Mouse (Mus musculus) lung, postnatal 0 days (tissue): ENCODE measurements at regions not wholly inside any gene's neighbourhood (a gene's known extent, or its start where the extent isn't known, plus 50 kb on each side); places are given as distances from the start of the nearest gene placed in this dataset.

ENCODE experiments used
- ATAC-seq: fragments of 200-750 bp; cut with Nextera tagmentation; 2 replicates; pipeline ENCODE4 v1.8.0; 2017; ENCODE audit warnings: moderate library complexity
- DNase-seq: peaks from one replicate; pipeline ENCODE4 v3.0.0-alpha.2; 2016; ENCODE audit warnings: low spot score
- H3K27ac ChIP-seq: fragments of 300-500 bp; sonication (generic); 2 replicates; pipeline ENCODE4 v1.5.1; 2014; ENCODE audit warnings: antibody characterized with exemption, mild to moderate bottlenecking, low read length, mixed read lengths
- H3K27me3 ChIP-seq: fragments of 300-500 bp; sonication (generic); replicated peaks from 2 replicates; pipeline ENCODE4 v1.6.1; 2014; ENCODE audit warnings: low read length, mixed read lengths; ENCODE audit not compliant: insufficient read depth
- H3K36me3 ChIP-seq: fragments of 300-500 bp; sonication (generic); 2 replicates; pipeline ENCODE4 v1.6.1; 2014; ENCODE audit warnings: low read length, mixed read lengths; ENCODE audit not compliant: insufficient read depth
- H3K4me1 ChIP-seq: fragments of 300-500 bp; sonication (generic); 2 replicates; pipeline ENCODE4 v1.6.1; 2014; ENCODE audit warnings: antibody characterized with exemption, low read depth, low read length, mixed read lengths; ENCODE audit not compliant: insufficient read depth
- H3K4me2 ChIP-seq: fragments of 300-500 bp; sonication (generic); replicated peaks from 2 replicates; pipeline ENCODE4 v1.6.1; 2014; ENCODE audit warnings: low read depth, mild to moderate bottlenecking, low read length, moderate library complexity, mixed read lengths
- H3K4me3 ChIP-seq: fragments of 300-500 bp; sonication (generic); 2 replicates; pipeline ENCODE4 v1.5.1; 2014; ENCODE audit warnings: low read depth, low read length
- H3K9ac ChIP-seq: fragments of 300-500 bp; sonication (generic); replicated peaks from 2 replicates; pipeline ENCODE4 v1.6.1; 2014; ENCODE audit warnings: low read depth, mild to moderate bottlenecking
- H3K9me3 ChIP-seq: fragments of 300-500 bp; sonication (generic); 2 replicates; pipeline ENCODE4 v1.6.1; 2016; ENCODE audit warnings: low read length, mixed read lengths
- CTCF ChIP-seq: IDR thresholded peaks from 2 replicates; pipeline ENCODE4 v1.5.1; 2016; ENCODE audit warnings: antibody characterized with exemption, mild to moderate bottlenecking
- EP300 ChIP-seq: IDR thresholded peaks from 2 replicates; pipeline ENCODE4 v1.6.1; 2016; ENCODE audit warnings: antibody characterized with exemption, mild to moderate bottlenecking, control low read depth
- WGBS: fragments of 180-500 bp; shearing (Covaris S2); extraction: QIAGEN DNeasy Blood & Tissue Kit; methylation state at CpG from one replicate; pipeline ENCODE4 v1.1.7; 2014; 5-methylcytosine and 5-hydroxymethylcytosine counted together

DNA sequence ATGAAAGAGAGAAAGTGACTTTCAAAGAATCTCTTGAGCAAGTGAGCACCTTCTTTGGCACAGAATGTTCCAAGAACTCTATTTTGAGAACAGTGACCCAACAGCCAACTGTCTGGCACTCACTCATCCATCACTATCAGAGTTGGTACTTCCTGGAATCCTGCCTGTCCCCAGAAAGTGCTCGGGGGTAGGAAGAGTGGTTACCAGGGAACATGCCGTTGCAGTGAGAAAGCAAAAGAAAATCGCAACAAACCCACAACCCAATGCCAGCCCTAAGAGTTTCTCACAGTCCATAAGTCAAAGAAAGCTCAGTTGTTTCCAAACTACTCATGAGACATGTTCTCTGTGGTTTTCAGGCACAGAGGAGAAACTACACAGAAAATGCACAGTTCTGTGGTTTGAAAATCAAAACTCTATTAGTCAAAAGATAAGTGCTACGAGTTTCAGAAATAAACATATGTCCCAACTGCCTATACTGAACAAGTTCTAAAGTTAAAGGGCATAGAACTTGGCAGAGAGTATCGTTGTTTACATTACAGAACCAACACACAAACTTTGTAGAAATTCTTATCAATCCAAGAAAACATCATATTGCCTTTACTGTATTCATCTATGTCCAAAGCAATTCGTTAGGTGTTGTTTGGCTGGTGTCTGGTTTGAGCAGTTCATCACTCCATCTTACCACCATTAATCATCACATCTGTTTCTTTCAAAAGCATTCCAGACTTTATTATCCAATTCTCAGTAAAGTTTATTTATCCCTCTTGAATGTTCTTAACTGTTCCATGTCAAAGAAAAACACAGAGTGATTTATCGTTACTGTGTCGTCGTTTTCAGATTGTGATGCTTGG, 85.8 kb upstream of the N6amt1 start:
- H3K4me1 ChIP-seq = no peaks in the 10 kb centered on the region
- H3K4me3 ChIP-seq = no peak overlapping the region
- peak; percentile 77 for ATAC-seq
- H3K27me3 ChIP-seq = no peaks in the 10 kb centered on the region
- no peak overlapping the region for H3K4me2 ChIP-seq
- peak overlapping the region; percentile 62 for H3K27ac ChIP-seq
- DNase-seq = peak; percentile 79
- no peaks in the 10 kb centered on the region for H3K9me3 ChIP-seq
- no peaks in the 10 kb centered on the region for H3K36me3 ChIP-seq
- TF ChIP-seq CTCF = no peak
- peak; percentile 96 for TF ChIP-seq EP300
- no peak overlapping the region for H3K9ac ChIP-seq
- 43% methylated on average over 9 of the region's 9 CpGs for WGBS

GRCm38 (mm10) chr16:87267517-87267916, 86.5 kb upstream of the N6amt1 start:
- TF ChIP-seq CTCF = peak; percentile 51
- TF ChIP-seq EP300 = no peak
- Histone ChIP-seq H3K27ac (peak overlapping the region; percentile 62), H3K9ac (no peak overlapping the region), H3K4me2 (no peak overlapping the region), H3K4me1 (no peaks in the 10 kb centered on the region), H3K36me3 (no peaks in the 10 kb centered on the region), H3K9me3 (no peaks in the 10 kb centered on the region), H3K4me3 (no peak overlapping the region), H3K27me3 (no peaks in the 10 kb centered on the region)
- DNase-seq (no peak), ATAC-seq (peak; percentile 59)
- WGBS = 68% methylated on average over 4 of the region's 4 CpGs

DNA sequence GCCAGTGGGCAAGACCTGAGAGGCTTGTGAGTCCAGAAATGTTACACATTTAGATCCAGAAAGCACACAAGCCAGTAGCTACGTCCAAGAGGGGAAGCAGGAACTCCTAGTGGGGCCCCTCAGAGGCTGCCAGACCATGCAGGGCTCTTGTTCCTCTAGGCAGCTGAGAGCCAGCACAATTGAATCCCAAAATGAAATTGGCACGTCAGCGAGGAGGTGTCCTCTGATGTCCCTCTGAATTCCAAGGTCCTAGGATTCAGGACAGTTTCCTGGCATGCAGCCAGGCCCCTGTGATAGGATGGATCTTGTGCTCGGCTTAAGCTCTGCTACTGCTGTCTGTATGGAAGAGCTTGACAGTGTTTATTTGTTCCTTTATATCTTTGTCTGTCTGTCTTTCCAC, 90.4 kb upstream of the N6amt1 start:
- H3K4me1 ChIP-seq = no peaks in the 10 kb centered on the region
- no peaks in the 10 kb centered on the region for H3K9me3 ChIP-seq
- H3K27me3 ChIP-seq = no peaks in the 10 kb centered on the region
- DNase-seq = peak; percentile 84
- H3K36me3 ChIP-seq = no peaks in the 10 kb centered on the region
- peak; percentile 70 for ATAC-seq
- H3K27ac ChIP-seq = peak overlapping the region; percentile 55
- no peak overlapping the region for H3K4me2 ChIP-seq
- H3K9ac ChIP-seq = no peak overlapping the region
- H3K4me3 ChIP-seq = no peak overlapping the region
- TF ChIP-seq EP300 (no peak), CTCF (no peak)
- WGBS = 15% methylated on average over 4 of the region's 4 CpGs

- H3K4me1 ChIP-seq = no peaks in the 10 kb centered on the region
- no peaks in the 10 kb centered on the region for H3K27me3 ChIP-seq
- no peaks in the 10 kb centered on the region for H3K9me3 ChIP-seq
- no peak overlapping the region for H3K9ac ChIP-seq
- 63% methylated on average over 8 of the region's 8 CpGs for WGBS
- H3K36me3 ChIP-seq = no peaks in the 10 kb centered on the region
- DNase-seq = no peak
- no peak for ATAC-seq
- no peak for TF ChIP-seq EP300
- no peak for TF ChIP-seq CTCF
- no peak overlapping the region for H3K4me2 ChIP-seq
- no peak overlapping the region for H3K4me3 ChIP-seq
- H3K27ac ChIP-seq = peak overlapping the region; percentile 55
Measured at GRCm38 (mm10) chr16:87263041-87263440, 90.9 kb upstream of the N6amt1 start.

DNA sequence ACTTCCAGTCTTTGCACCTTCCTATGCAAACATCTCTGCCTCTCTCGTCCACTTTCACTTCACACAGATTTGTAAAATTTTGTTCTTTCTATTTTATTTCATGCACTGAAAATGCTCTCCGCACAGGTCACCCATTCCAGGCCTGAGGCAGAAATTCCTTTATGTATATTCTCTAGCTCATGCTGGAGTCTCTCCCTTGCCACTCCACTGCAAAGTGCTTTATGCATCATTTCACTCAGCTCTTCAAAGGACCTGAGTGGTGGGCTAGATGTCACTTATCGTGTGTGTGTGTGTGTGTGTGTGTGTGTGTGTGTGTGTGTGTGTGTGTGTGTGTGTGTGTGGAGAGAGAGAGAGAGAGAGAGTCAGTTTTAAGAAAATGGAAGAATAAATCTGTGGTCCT, 91.5 kb upstream of the N6amt1 start:
- H3K27ac ChIP-seq = peak overlapping the region; percentile 55
- H3K4me2 ChIP-seq = no peak overlapping the region
- DNase-seq (no peak), ATAC-seq (no peak)
- no peaks in the 10 kb centered on the region for H3K36me3 ChIP-seq
- TF ChIP-seq CTCF = no peak
- no peak for TF ChIP-seq EP300
- H3K27me3 ChIP-seq = no peaks in the 10 kb centered on the region
- no peak overlapping the region for H3K9ac ChIP-seq
- 61% methylated on average over 3 of the region's 3 CpGs for WGBS
- no peak overlapping the region for H3K4me3 ChIP-seq
- no peaks in the 10 kb centered on the region for H3K9me3 ChIP-seq
- no peaks in the 10 kb centered on the region for H3K4me1 ChIP-seq

GRCm38 (mm10) chr16:87261527-87261926, 92.5 kb upstream of the N6amt1 start:
- Histone ChIP-seq H3K9me3 (no peaks in the 10 kb centered on the region), H3K9ac (no peak overlapping the region), H3K4me1 (no peaks in the 10 kb centered on the region), H3K4me2 (no peak overlapping the region), H3K27me3 (no peaks in the 10 kb centered on the region), H3K4me3 (no peak overlapping the region), H3K27ac (peak overlapping the region; percentile 72; the same call in 1 of the 2 replicates), H3K36me3 (no peaks in the 10 kb centered on the region)
- TF ChIP-seq CTCF = no peak
- peak; percentile 99 for TF ChIP-seq EP300
- ATAC-seq (peak; percentile 88), DNase-seq (peak; percentile 93)
- 41% methylated on average over 7 of the region's 7 CpGs for WGBS
